Mouse (Mus musculus) neural tube, embryonic 15.5 days (tissue): ENCODE data around the gene Vmn1r152. TPM values are rescaled to one million over a fixed set of nuclear protein-coding genes. Genes with fewer than 3 reads are reported as not detected.
"Not testable (repeated sequence)": the region's sequence is repeated elsewhere in the genome, so short reads cannot be mapped to it uniquely, and the experiment has no call there.

ENCODE experiments used
- ATAC-seq: fragments of 200-750 bp; cut with Nextera tagmentation; 2 replicates; pipeline ENCODE4 v1.8.0; 2017; ENCODE audit warnings: mild to moderate bottlenecking, moderate TSS enrichment, moderate library complexity; ENCODE audit not compliant: low FRiP score
- H3K27ac ChIP-seq: fragments of 300-500 bp; sonication (generic); replicated peaks from 2 replicates; pipeline ENCODE4 v1.5.1; 2015; ENCODE audit warnings: mild to moderate bottlenecking, inconsistent platforms
- H3K27me3 ChIP-seq: fragments of 300-500 bp; sonication (generic); replicated peaks from 2 replicates; pipeline ENCODE4 v1.6.1; 2015; ENCODE audit warnings: inconsistent platforms
- H3K36me3 ChIP-seq: fragments of 300-500 bp; sonication (generic); 2 replicates; pipeline ENCODE4 v1.6.1; 2015; ENCODE audit warnings: inconsistent platforms
- H3K4me1 ChIP-seq: fragments of 300-500 bp; sonication (generic); 2 replicates; pipeline ENCODE4 v1.6.1; 2015; ENCODE audit warnings: inconsistent platforms
- H3K4me2 ChIP-seq: fragments of 300-500 bp; sonication (generic); 2 replicates; pipeline ENCODE4 v1.6.1; 2015; ENCODE audit warnings: inconsistent platforms, mild to moderate bottlenecking, moderate library complexity
- H3K4me3 ChIP-seq: fragments of 300-500 bp; sonication (generic); replicated peaks from 2 replicates; pipeline ENCODE4 v1.5.1; 2015; ENCODE audit warnings: mild to moderate bottlenecking, inconsistent platforms
- H3K9ac ChIP-seq: fragments of 300-500 bp; sonication (generic); replicated peaks from 2 replicates; pipeline ENCODE4 v1.6.1; 2015; ENCODE audit warnings: mild to moderate bottlenecking, inconsistent platforms
- H3K9me3 ChIP-seq: fragments of 300-500 bp; sonication (generic); replicated peaks from 2 replicates; pipeline ENCODE4 v1.6.1; 2016; ENCODE audit warnings: inconsistent platforms
- WGBS: fragments of 180-500 bp; shearing (Covaris S2); methylation state at CpG from one replicate; pipeline ENCODE4 v1.1.7; 2015; ENCODE audit warnings: mixed read lengths; 5-methylcytosine and 5-hydroxymethylcytosine counted together
- polyA plus RNA-seq: library from polyadenylated mRNA; unstranded; fragments of >200 nt; fragmentation: Nextera tagmentation; extraction: Ambion mirVana; gene quantifications from 2 replicates; pipeline ENCODE4 v1.2.1, GENCODE M21; 2015

The Vmn1r152 gene
- not detected in 2 replicates for polyA plus RNA-seq

GRCm38 (mm10) chr7:22522667-22523066 is at the start of gene Vmn1r152:
Gene Vmn1r152 (plus strand): TSS chr7:22522967.
- not testable (repeated sequence) for H3K9ac ChIP-seq, H3K4me2 ChIP-seq, H3K9me3 ChIP-seq, ATAC-seq, H3K27ac ChIP-seq, H3K4me1 ChIP-seq, H3K27me3 ChIP-seq, H3K36me3 ChIP-seq, H3K4me3 ChIP-seq
- WGBS: no CpG with 5 or more reads among the region's 3 CpGs

- not testable (repeated sequence) for ATAC-seq, H3K4me1 ChIP-seq, H3K9ac ChIP-seq, H3K4me2 ChIP-seq, H3K36me3 ChIP-seq, H3K27ac ChIP-seq, H3K4me3 ChIP-seq, H3K9me3 ChIP-seq, H3K27me3 ChIP-seq
- WGBS: 65% methylated on average over 2 of the region's 3 CpGs
Measured at GRCm38 (mm10) chr7:22499578-22499977, 23.2 kb upstream of the Vmn1r152 start, which contains the start of gene Vmn1r151. Gene Vmn1r151 (minus strand): TSS chr7:22499678.

GRCm38 (mm10) chr7:22534787-22535186 is 12.0 kb downstream of the Vmn1r152 start, which contains the start of gene Gm8677:
Gene Gm8677 (minus strand): TSS chr7:22534887.
- ATAC-seq, H3K4me3 ChIP-seq, H3K4me1 ChIP-seq, H3K9ac ChIP-seq, H3K36me3 ChIP-seq, H3K27me3 ChIP-seq, H3K27ac ChIP-seq, H3K9me3 ChIP-seq, H3K4me2 ChIP-seq: not testable (repeated sequence)
- whole genome bisulfite sequencing: no CpG with 5 or more reads among the region's 1 CpGs

GRCm38 (mm10) chr7:22565243-22565642 is 42.5 kb downstream of the Vmn1r152 start, which contains the start of gene Gm4201:
Gene Gm4201 (minus strand): TSS chr7:22565343.
- H3K4me1 ChIP-seq, H3K27me3 ChIP-seq, H3K27ac ChIP-seq, ATAC-seq, H3K36me3 ChIP-seq, H3K9ac ChIP-seq, H3K4me3 ChIP-seq, H3K9me3 ChIP-seq, H3K4me2 ChIP-seq: not testable (repeated sequence)
- no CpG with 5 or more reads among the region's 3 CpGs for WGBS

Other genes with a start within 250 kb of the Vmn1r152 start
- gene Gm4187, start 193.2 kb upstream of the Vmn1r152 start, polyA plus RNA-seq: not detected in 2 replicates
- gene Gm8660, start 151.9 kb upstream of the Vmn1r152 start, polyA plus RNA-seq: not detected in 2 replicates
- not detected in 2 replicates for gene Vmn1r148, start 109.4 kb upstream of the Vmn1r152 start, polyA plus RNA-seq
- gene Vmn1r149, start 84.7 kb upstream of the Vmn1r152 start, polyA plus RNA-seq: not detected in 2 replicates
- gene Gm10665, start 58.9 kb upstream of the Vmn1r152 start, polyA plus RNA-seq: not detected in 2 replicates
- gene Vmn1r151, start 23.3 kb upstream of the Vmn1r152 start, polyA plus RNA-seq: not detected in 2 replicates
- not detected in 2 replicates for gene Gm8677, start 11.9 kb downstream of the Vmn1r152 start, polyA plus RNA-seq
- not detected in 2 replicates for gene Gm4201, start 42.4 kb downstream of the Vmn1r152 start, polyA plus RNA-seq
- not detected in 2 replicates for gene Gm4565, start 65.2 kb downstream of the Vmn1r152 start, polyA plus RNA-seq
- gene Vmn1r155, start 135.1 kb downstream of the Vmn1r152 start, polyA plus RNA-seq: not detected in 2 replicates
- not detected in 2 replicates for gene Gm8693, start 169.3 kb downstream of the Vmn1r152 start, polyA plus RNA-seq
- gene Gm4567, start 196.7 kb downstream of the Vmn1r152 start, polyA plus RNA-seq: not detected in 2 replicates
- not detected in 2 replicates for gene Vmn1r157, start 238.7 kb downstream of the Vmn1r152 start, polyA plus RNA-seq